Mouse (Mus musculus) common myeloid progenitor, adult 5-6 weeks (primary cell): ENCODE measurements around the gene 4931406C07Rik. TPM values are rescaled to one million over a fixed set of nuclear protein-coding genes. Genes with fewer than 3 reads are reported as not detected.

Experiments used
- ATAC-seq: replicated peaks from 2 replicates; pipeline ENCODE4 v1.8.0; 2016; ENCODE audit warnings: low read depth, mild to moderate bottlenecking, moderate TSS enrichment, inconsistent platforms; ENCODE audit not compliant: poor library complexity, severe bottlenecking
- total RNA-seq: library from RNA; stranded (forward); fragments of 200-1000, 187-1606 nt; gene quantifications from 2 replicates; pipeline ENCODE4 v1.2.3, GENCODE M21; 2017

4931406C07Rik gene
- total RNA-seq, 1 experiment from 2014 or later = 18.2 TPM

DNA sequence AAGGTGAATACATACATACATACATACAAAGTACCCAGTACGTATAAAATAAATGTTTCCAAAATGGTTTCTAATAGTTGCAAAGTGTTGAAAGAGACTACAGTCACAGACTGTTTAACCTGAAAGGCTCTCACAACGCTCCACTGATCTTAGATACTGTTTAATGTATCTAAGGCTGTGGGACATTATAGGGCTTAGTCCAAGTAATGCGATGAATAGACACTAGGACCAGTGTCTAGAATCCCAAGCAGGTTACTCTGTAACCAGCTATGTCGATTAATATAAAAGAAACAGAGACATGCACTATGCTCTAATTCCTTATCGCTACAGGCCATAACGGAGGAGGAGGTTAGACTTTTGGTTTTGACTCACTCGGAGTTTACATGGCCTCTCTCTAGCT lies 9.1 kb downstream of the 4931406C07Rik start:
- no peak for ATAC-seq

DNA sequence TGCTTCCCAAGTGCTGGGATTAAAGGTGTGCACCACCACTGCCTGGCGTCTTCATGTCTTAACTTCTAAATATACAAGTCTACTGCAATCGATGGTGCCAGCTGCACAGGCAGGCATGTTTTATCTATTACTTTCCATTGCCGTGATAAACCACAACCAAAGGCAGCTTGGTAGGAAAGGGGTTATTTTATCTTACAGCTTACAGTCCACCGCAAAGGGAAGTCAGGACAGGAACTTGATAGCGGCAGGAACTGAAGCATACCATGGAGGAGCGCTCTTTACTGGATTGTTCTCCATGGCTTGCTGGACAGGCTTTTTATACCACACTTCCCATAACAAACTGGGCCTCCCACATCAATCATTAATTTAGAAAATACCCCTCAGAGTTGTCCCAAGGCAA lies 17.0 kb downstream of the 4931406C07Rik start:
- ATAC-seq = peak; percentile 97

- no peak for ATAC-seq
Measured at GRCm38 (mm10) chr9:15288402-15288801, 17.8 kb downstream of the 4931406C07Rik start.

- no peak for ATAC-seq
Measured at GRCm38 (mm10) chr9:15287846-15288245, 18.4 kb downstream of the 4931406C07Rik start.

DNA sequence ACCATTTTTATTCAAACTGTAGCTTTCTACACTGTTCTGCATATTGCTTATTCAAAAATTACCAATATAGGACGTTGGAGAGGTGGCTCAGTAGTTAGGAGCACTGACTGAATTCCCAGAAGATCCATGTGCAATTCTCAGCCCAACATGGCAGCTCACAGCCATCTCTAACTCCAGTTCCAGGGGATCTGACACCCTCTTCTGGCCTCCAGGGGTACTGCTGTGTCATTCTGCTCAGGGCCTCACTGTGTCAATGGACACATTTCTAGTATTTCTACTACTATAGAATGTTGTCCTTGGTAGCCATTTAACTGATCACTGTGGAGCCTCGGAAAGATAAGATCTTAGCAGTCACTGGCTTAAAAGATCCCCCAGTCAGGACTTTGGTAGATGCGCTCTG lies 20.8 kb downstream of the 4931406C07Rik start:
- ATAC-seq = no peak

- peak; percentile 14 for ATAC-seq
Measured at GRCm38 (mm10) chr9:15280491-15280879, 25.8 kb downstream of the 4931406C07Rik start.

DNA sequence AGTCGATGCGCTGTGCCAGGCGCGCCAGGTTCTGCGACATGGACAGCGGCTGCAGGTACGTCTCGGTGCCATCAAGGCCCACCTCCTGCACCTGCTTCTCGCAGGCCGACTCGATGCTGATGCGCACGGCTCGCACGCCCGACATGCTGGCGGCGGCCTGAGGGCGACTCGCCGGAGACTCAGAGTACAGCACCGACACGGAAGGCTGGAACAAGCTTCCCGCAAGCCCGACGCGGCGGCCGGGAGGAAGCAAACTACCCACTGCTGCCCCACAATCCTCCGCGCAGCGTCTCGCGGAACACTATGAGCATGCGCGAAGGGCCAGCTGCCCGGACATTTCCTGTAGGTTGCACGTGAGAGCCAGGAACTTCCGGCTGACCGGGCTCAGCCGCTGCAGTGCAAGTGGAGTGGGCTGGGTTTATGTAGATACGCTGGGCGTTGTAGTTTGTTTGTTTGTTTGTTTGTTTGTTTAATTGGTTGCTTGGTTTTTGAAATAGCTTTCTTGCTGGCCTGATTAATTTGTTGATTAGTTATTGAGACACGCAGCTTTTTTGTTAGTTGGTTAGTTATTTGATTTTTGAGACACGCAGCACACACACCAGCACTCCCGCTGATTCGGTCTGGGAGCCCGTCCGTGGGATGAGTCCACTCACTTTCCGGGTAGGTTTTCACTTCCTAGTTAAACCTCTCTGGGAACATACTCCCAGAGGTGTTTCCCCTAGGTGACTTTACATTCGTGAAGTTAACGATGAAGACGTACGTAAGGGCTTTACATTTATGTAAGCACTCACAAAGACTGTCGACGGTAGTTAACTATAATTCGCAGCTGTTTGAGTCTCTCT lies 26.4 kb downstream of the 4931406C07Rik start, which contains the start of gene Med17:
Gene Med17, minus strand, starts transcription at position 283 of the 842 bp plus-strand sequence.
- peak; percentile 95 for ATAC-seq

GRCm38 (mm10) chr9:15279139-15279648 lies 27.1 kb downstream of the 4931406C07Rik start:
- ATAC-seq = no peak

DNA sequence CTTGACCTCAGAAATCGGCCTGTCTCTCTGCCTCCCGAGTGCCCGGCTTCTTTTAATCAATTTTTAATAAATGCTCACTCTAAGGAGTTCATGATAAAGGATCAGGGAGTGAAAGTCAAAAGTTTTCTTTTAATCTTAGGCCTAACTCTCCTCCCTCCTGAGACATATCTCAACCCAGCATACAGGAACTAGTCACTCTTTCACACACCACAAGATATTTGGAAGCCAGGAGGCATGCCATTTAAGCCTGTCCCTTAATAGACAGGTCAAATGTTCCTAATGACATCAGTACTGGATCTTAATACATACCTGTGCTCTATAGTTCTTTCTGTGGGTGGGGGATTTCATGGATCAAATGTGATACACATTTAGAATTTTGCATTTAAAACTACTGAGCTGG lies 27.9 kb downstream of the 4931406C07Rik start:
- no peak for ATAC-seq

DNA sequence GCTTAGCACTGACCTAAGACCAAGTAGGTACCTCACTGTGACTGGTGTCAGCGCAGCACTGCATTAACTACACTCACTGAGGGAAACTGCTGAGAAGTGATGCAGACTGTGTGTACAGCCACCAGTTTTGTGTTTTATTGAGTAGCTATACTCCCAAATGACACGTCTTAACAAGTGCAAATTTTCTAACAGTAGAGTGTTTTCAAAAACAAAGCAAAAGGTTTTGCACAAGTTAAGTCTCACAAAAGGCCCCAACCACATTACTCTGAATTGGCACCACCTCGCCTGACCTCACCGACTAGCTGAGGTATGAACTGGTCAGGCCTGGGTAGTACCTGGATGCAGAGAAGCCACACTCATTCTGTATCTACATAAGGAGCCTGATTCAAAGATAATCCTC lies 29.4 kb downstream of the 4931406C07Rik start:
- ATAC-seq = no peak

- ATAC-seq = no peak
Measured at GRCm38 (mm10) chr9:15273981-15274380, 32.3 kb downstream of the 4931406C07Rik start.

- no peak for ATAC-seq
Measured at GRCm38 (mm10) chr9:15263487-15263886, 42.8 kb downstream of the 4931406C07Rik start.

DNA sequence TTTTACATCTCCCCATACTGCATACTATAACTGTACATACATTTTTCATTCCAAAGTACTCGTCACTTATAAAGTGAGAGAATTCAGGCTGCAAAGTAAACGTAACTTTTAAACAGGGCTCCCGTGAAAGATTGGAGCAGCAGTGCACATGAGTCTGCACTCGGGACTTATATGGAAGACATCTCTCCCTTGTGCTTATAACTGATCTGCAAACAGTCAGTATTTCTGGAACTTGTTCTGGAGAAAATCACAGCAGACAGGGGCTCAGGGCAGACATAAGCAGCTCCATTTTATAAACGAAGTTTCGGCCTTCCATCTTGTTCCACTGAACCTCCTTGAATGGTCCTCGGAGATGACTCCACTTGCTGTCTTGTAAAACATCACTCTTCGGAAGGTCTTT lies 44.3 kb downstream of the 4931406C07Rik start:
- ATAC-seq = no peak

DNA sequence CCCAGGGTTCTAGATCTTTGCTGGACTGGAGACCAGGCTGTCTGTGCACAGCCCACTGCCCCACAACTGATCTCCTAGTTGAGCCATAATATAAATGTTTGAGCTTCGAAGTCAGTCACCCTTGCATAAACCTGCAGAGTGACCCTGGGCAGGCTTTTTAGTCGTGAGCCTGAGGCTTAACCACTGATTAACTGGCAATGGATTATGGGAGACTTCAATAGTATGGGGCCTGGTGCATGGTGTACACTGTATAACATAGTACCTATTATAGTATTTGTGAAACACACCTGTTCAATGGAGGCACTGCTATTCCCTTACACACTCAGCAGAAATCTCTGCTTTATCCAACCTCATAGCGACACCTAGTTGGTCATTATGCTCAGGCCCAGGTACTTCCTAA lies 50.0 kb downstream of the 4931406C07Rik start:
- ATAC-seq = no peak

GRCm38 (mm10) chr9:15254501-15254900 lies 51.7 kb downstream of the 4931406C07Rik start:
- ATAC-seq = no peak

GRCm38 (mm10) chr9:15252196-15252595 lies 54.1 kb downstream of the 4931406C07Rik start:
- no peak for ATAC-seq

GRCm38 (mm10) chr9:15250376-15250775 lies 55.9 kb downstream of the 4931406C07Rik start:
- ATAC-seq = peak; percentile 47

GRCm38 (mm10) chr9:15245319-15246075 lies 60.8 kb downstream of the 4931406C07Rik start:
- no peak for ATAC-seq

DNA sequence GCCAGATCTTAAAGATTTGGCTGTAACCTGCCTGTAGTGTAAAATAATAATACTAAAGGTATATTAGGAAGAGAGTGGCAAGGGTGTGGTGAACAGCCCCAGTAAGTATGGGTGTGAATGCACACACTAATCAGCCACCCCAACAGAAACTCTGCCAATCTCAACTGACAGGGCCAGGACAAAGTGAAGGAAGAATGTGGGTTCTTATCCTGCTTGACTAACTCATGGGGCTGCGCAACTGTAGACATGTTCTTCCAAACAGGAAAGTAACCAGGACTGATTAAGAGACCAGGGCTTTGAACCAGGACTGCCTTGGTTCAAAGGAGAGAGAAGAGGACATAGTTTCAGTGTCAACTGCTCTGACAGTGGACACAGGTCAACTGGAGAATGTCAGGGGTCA lies 64.1 kb downstream of the 4931406C07Rik start:
- ATAC-seq = no peak

GRCm38 (mm10) chr9:15241596-15241939 lies 64.7 kb downstream of the 4931406C07Rik start:
- ATAC-seq = peak; percentile 75
